Mouse (Mus musculus) heart, adult 2 months (tissue): Measurements from ENCODE around the gene Trim2.

Experiments used
- CTCF ChIP-seq: fragments of 200-600 bp; IDR thresholded peaks from 2 replicates; pipeline ENCODE4 v1.8.1; 2022; ENCODE audit warnings: antibody characterized with exemption, mild to moderate bottlenecking, moderate library complexity
- POLR2A ChIP-seq: fragments of 200-500 bp; IDR thresholded peaks from 2 replicates; pipeline ENCODE4 v1.6.1; 2011; ENCODE audit warnings: mild to moderate bottlenecking, low read depth, low read length, control low read depth; ENCODE audit not compliant: insufficient read depth

- no peak for TF ChIP-seq POLR2A
- TF ChIP-seq CTCF, result no peak
Observed at GRCm38 (mm10) chr3:84157011-84157410, 149.7 kb downstream of the Trim2 start.
